In genomic region chr6:97208406-97208805, GRCm38 (mm10) we compare ENCODE assay signal across 15 mouse cellular contexts. TPM values are rescaled to one million over a fixed set of nuclear protein-coding genes. Genes with fewer than 3 reads are reported as not detected.
DNase-seq lines count a peak whose midpoint lies in the region; ATAC-seq and TF ChIP-seq lines count a peak whose summit lies in the region.
"Had no signal": no experiment of that assay in that cellular context is flagged by ENCODE, and none has a peak within 500 bp of the region (broad histone marks: within the 10 kb centered on the region; RNA-seq: fewer than 3 reads in every experiment).

No protein-coding gene starts in this region.

- no peaks in the 10 kb centered on the region for H3K27me3 ChIP-seq in heart, embryonic 14.5 days (ENCODE audit: control insufficient read depth, insufficient read depth, low read length)
- no peaks in the 10 kb centered on the region for H3K27me3 ChIP-seq in lung, embryonic 14.5 days (ENCODE audit: insufficient read depth, low read length)
- H3K27me3 ChIP-seq in stomach, embryonic 15.5 days (replicated peaks), result no peaks in the 10 kb centered on the region
- H3K27me3 ChIP-seq: heart, embryonic 15.5 days; neural tube, embryonic 13.5 days had no signal

- H3K9ac ChIP-seq in heart, embryonic 14.5 days (ENCODE audit: low read length), result no peak overlapping the region
- H3K9ac ChIP-seq in lung, embryonic 14.5 days, result no peak overlapping the region
- no peak overlapping the region for H3K9ac ChIP-seq in stomach, embryonic 15.5 days
- H3K9ac ChIP-seq: forebrain, postnatal 0 days; heart, embryonic 15.5 days; limb, embryonic 13.5 days; neural tube, embryonic 13.5 days had no signal

- TF ChIP-seq CTCF in lung, embryonic 14.5 days (IDR thresholded peaks at IDR 0.05; ENCODE audit: low read depth), result no peak

- H3K9me3 ChIP-seq in heart, embryonic 14.5 days (ENCODE audit: control insufficient read depth, low read length), result no peaks in the 10 kb centered on the region
- H3K9me3 ChIP-seq in lung, embryonic 14.5 days (ENCODE audit: low read depth, low read length), result no peaks in the 10 kb centered on the region
- H3K9me3 ChIP-seq in stomach, embryonic 15.5 days, result no peaks in the 10 kb centered on the region
- H3K9me3 ChIP-seq: heart, embryonic 15.5 days; limb, embryonic 13.5 days; midbrain, embryonic 10.5 days; neural tube, embryonic 13.5 days had no signal

- 51% methylated on average over 3 of the region's 3 CpGs for WGBS in heart, embryonic 14.5 days
- 42% methylated on average over 3 of the region's 3 CpGs for WGBS in lung, embryonic 14.5 days
- WGBS in stomach, embryonic 15.5 days, result 43% methylated on average over 3 of the region's 3 CpGs

- DNase-seq in heart, postnatal 25 days (ENCODE audit: low spot score), result no peak
- DNase-seq in lung, embryonic 14.5 days, result peak; percentile 52
- DNase-seq in lung, postnatal 14 days, result no peak
- DNase-seq in WW6 (ENCODE audit: low read depth, low spot score), result peak; percentile 29
- no peak for DNase-seq in urinary bladder, adult 18-20 months (ENCODE audit: low spot score in 2 of 2)
- DNase-seq: adrenal gland, postnatal 14 days; cerebellum, adult 11-12 months; forebrain, postnatal 0 days; right cerebral cortex, adult 18-20 months had no signal

- no peak overlapping the region for H3K4me3 ChIP-seq in heart, embryonic 14.5 days (ENCODE audit: control insufficient read depth in 1 of 2, insufficient read depth in 1 of 2, low read depth in 1 of 2, low read length in 2 of 2)
- H3K4me3 ChIP-seq in lung, embryonic 14.5 days (ENCODE audit: low read depth, low read length), result no peak overlapping the region
- no peak overlapping the region for H3K4me3 ChIP-seq in stomach, embryonic 15.5 days (replicated peaks)
- H3K4me3 ChIP-seq: heart, embryonic 15.5 days; limb, embryonic 13.5 days; midbrain, embryonic 10.5 days; neural tube, embryonic 13.5 days had no signal

- H3K36me3 ChIP-seq in heart, embryonic 14.5 days (ENCODE audit: control insufficient read depth, insufficient read depth, low read length), result no peaks in the 10 kb centered on the region
- no peaks in the 10 kb centered on the region for H3K36me3 ChIP-seq in lung, embryonic 14.5 days (ENCODE audit: insufficient read depth)
- no peaks in the 10 kb centered on the region for H3K36me3 ChIP-seq in stomach, embryonic 15.5 days
- H3K36me3 ChIP-seq: heart, embryonic 15.5 days; limb, embryonic 13.5 days; midbrain, embryonic 10.5 days; neural tube, embryonic 13.5 days had no signal

- no peak for ATAC-seq in heart, embryonic 14.5 days (ENCODE audit: insufficient number of reproducible peaks, insufficient read depth, low FRiP score, low read depth)
- ATAC-seq in lung, embryonic 14.5 days (ENCODE audit: insufficient read depth), result no peak
- ATAC-seq in stomach, embryonic 15.5 days (ENCODE audit: insufficient read depth, low FRiP score, low read depth), result no peak
- ATAC-seq: forebrain, postnatal 0 days had no signal

- intact Hi-C loops in heart, postnatal 25 days (cut with DNase I), result no loop called here

- peak overlapping the region; percentile 4 to 27; a peak in 1 of 4 replicates for H3K27ac ChIP-seq in heart, embryonic 14.5 days (replicated peaks in 1 of 2; ENCODE audit: control insufficient read depth in 1 of 2, insufficient read depth in 1 of 2, low read depth in 2 of 2, low read length in 2 of 2)
- H3K27ac ChIP-seq in lung, embryonic 14.5 days (ENCODE audit: low read depth), result peak overlapping the region; percentile 27
- H3K27ac ChIP-seq in stomach, embryonic 15.5 days, result peak overlapping the region; percentile 65
- H3K27ac ChIP-seq: heart, embryonic 15.5 days; limb, embryonic 13.5 days; midbrain, embryonic 10.5 days; neural tube, embryonic 13.5 days had no signal

- H3K4me1 ChIP-seq in heart, embryonic 14.5 days (ENCODE audit: control insufficient read depth in 2 of 2, insufficient read depth in 2 of 2, low read length in 2 of 2), result peaks cover 11 to 36% of the 10 kb centered on the region in 2 experiments
- peaks cover 7% of the 10 kb centered on the region; the same call in 1 of the 2 replicates for H3K4me1 ChIP-seq in lung, embryonic 14.5 days (ENCODE audit: insufficient read depth)
- H3K4me1 ChIP-seq in stomach, embryonic 15.5 days, result peaks cover 17% of the 10 kb centered on the region

- no peak overlapping the region for H3K4me2 ChIP-seq in heart, embryonic 14.5 days (ENCODE audit: low read length)
- H3K4me2 ChIP-seq in lung, embryonic 14.5 days, result no peak overlapping the region
- H3K4me2 ChIP-seq in stomach, embryonic 15.5 days, result no peak overlapping the region
- H3K4me2 ChIP-seq: heart, embryonic 15.5 days; limb, embryonic 13.5 days; neural tube, embryonic 13.5 days had no signal

RNA-seq across cellular contexts. Expression of gene Arl6ip5, which starts 2.1 kb away (rescaled TPM):
- 57.9 and 65.1 TPM in 2 replicates for polyA plus RNA-seq in heart, embryonic 14.5 days (2014; fragmentation: Nextera tagmentation; extraction: Ambion mirVana)
- total RNA-seq in heart, postnatal 25 days (2021), result 100 to 1,000 TPM; 114 to 127 TPM
- polyA plus RNA-seq in lung, embryonic 14.5 days (2014; fragmentation: Nextera tagmentation; extraction: Ambion mirVana), result 28.6 and 29.6 TPM in 2 replicates
- polyA plus RNA-seq in stomach, embryonic 15.5 days (2015; fragmentation: Nextera tagmentation; extraction: Ambion mirVana), result 70.1 and 71.4 TPM in 2 replicates

RNA-seq across cellular contexts. Expression of gene Uba3, which starts 3.0 kb away (rescaled TPM):
- 74.4 and 76.3 TPM in 2 replicates for polyA plus RNA-seq in heart, embryonic 14.5 days (2014; fragmentation: Nextera tagmentation; extraction: Ambion mirVana)
- 10 to 100 TPM; 63.0 to 64.0 TPM for total RNA-seq in heart, postnatal 25 days (2021)
- 83.5 and 85.6 TPM in 2 replicates for polyA plus RNA-seq in lung, embryonic 14.5 days (2014; fragmentation: Nextera tagmentation; extraction: Ambion mirVana)
- polyA plus RNA-seq in stomach, embryonic 15.5 days (2015; fragmentation: Nextera tagmentation; extraction: Ambion mirVana), result 58.8 and 62.3 TPM in 2 replicates

RNA-seq across cellular contexts. Expression of gene Tmf1, which starts 29.5 kb away (rescaled TPM):
- 22.7 and 25.1 TPM in 2 replicates for polyA plus RNA-seq in heart, embryonic 14.5 days (2014; fragmentation: Nextera tagmentation; extraction: Ambion mirVana)
- 10 to 100 TPM; 33.3 to 36.4 TPM for total RNA-seq in heart, postnatal 25 days (2021)
- 30.3 and 32.6 TPM in 2 replicates for polyA plus RNA-seq in lung, embryonic 14.5 days (2014; fragmentation: Nextera tagmentation; extraction: Ambion mirVana)
- 34.8 and 36.1 TPM in 2 replicates for polyA plus RNA-seq in stomach, embryonic 15.5 days (2015; fragmentation: Nextera tagmentation; extraction: Ambion mirVana)

RNA-seq across cellular contexts. Expression of gene Lmod3, which starts 44.2 kb away (rescaled TPM):
- 21.7 and 23.0 TPM in 2 replicates for polyA plus RNA-seq in heart, embryonic 14.5 days (2014; fragmentation: Nextera tagmentation; extraction: Ambion mirVana)
- 10 to 100 TPM; 62.9 to 66.5 TPM for total RNA-seq in heart, postnatal 25 days (2021)
- polyA plus RNA-seq in lung, embryonic 14.5 days (2014; fragmentation: Nextera tagmentation; extraction: Ambion mirVana), result 0.11 and 0.35 TPM in 2 replicates
- polyA plus RNA-seq in stomach, embryonic 15.5 days (2015; fragmentation: Nextera tagmentation; extraction: Ambion mirVana), result 0.19 and 0.41 TPM in 2 replicates
- total RNA-seq: adrenal gland, postnatal 14 days had no signal
- polyA plus RNA-seq: midbrain, embryonic 10.5 days had no signal

RNA-seq across cellular contexts. Expression of gene Eogt, which starts 59.4 kb away (rescaled TPM):
- polyA plus RNA-seq in heart, embryonic 14.5 days (2014; fragmentation: Nextera tagmentation; extraction: Ambion mirVana), result 14.1 and 14.6 TPM in 2 replicates
- total RNA-seq in heart, postnatal 25 days (2021), result 10 to 100 TPM; 13.3 to 14.8 TPM
- 26.8 and 28.2 TPM in 2 replicates for polyA plus RNA-seq in lung, embryonic 14.5 days (2014; fragmentation: Nextera tagmentation; extraction: Ambion mirVana)
- 10.8 and 12.2 TPM in 2 replicates for polyA plus RNA-seq in stomach, embryonic 15.5 days (2015; fragmentation: Nextera tagmentation; extraction: Ambion mirVana)

Comparison
In these comparisons a context has a peak if more than half of its experiments do, and no peak if none do; other contexts are left out.
1. DNase-seq: peak in lung, embryonic 14.5 days (single experiment) and WW6 (single experiment); none in heart, postnatal 25 days (single experiment), lung, postnatal 14 days (single experiment) and urinary bladder, adult 18-20 months (0 of 2).
2. Peak in every context shown above with its lines, with median percentiles within 50 percentile points of each other: H3K27ac ChIP-seq.